Mouse (Mus musculus) liver, adult 2 months (tissue): ENCODE measurements at regions not wholly inside any gene's neighbourhood (a gene's known extent, or its start where the extent isn't known, plus 50 kb on each side); places are given as distances from the start of the nearest gene placed in this dataset.

Source experiments
- CTCF ChIP-seq: fragments of 200-500 bp; IDR thresholded peaks from 2 replicates; pipeline ENCODE4 v1.5.1; 2011; ENCODE audit warnings: low read depth, low read length, control low read depth
- POLR2A ChIP-seq: fragments of 200-500 bp; IDR thresholded peaks from 2 replicates; pipeline ENCODE4 v1.6.1; 2011; ENCODE audit warnings: low read length, control low read depth; ENCODE audit not compliant: insufficient read depth; ENCODE audit errors: extremely low read depth

- TF ChIP-seq CTCF (no peak), POLR2A (no peak)
These were observed 215.1 kb upstream of the Noct start for GRCm38 (mm10) chr3:51009098-51009497.
